Mouse (Mus musculus): Measurements from ENCODE around the gene Zmiz1. TPM values are rescaled to one million over a fixed set of nuclear protein-coding genes. Genes with fewer than 3 reads are reported as not detected.

Gene Zmiz1
- total and polyA plus RNA-seq, 3 experiments, result 90.8 to 142 (median 95.8) TPM

DNA sequence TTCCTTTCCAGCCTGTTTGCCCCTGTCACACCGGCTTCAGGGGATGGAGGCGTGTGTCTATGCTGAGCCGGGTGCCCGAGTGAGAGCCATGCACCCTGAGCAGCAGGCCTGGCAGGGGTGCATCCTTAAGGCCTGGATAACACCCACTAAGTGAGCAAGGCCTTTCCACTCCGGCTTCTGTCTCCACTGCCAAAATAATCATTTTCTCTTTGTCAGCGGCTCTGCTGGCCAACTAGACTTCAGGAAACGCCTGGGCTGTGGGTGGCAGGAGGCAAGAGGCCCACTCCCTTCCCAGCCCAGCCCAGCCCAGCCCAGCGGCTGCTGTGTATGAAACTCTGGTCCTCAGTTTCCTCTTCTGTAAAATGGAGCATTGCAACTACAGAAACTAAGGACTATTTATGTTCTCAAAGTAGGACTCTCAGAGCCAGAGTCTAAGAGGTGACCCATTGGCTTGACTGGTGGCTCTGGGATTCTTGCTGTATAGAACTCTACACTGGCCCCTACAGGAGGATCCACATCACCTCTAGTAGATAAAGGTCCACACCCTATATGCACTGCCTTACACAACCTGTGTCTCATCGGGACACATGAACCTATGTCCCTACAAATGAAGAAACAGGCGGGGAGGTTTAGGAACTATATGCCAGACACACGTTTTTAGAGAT is 76.1 kb downstream of the Zmiz1 start:
- DNase-seq, result no peak

DNA sequence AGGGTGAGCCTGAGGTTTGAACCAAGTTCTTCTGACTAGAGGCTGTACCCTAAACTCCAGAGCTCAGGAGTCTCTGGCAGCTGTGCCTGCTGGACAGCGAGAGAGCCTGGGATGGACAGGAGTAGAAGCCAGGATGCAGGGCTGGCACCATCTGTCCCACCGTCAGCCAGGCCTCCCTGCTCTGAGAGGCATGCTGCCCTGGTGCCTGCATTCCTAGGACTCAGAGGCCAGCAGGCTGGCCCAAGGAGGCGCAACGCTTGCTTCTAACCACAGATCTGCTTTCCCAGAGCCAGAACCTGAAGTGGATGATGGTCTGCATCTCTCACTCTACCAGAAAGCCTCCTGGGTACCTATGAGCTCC is 76.6 kb downstream of the Zmiz1 start:
- DNase-seq, result no peak

DNA sequence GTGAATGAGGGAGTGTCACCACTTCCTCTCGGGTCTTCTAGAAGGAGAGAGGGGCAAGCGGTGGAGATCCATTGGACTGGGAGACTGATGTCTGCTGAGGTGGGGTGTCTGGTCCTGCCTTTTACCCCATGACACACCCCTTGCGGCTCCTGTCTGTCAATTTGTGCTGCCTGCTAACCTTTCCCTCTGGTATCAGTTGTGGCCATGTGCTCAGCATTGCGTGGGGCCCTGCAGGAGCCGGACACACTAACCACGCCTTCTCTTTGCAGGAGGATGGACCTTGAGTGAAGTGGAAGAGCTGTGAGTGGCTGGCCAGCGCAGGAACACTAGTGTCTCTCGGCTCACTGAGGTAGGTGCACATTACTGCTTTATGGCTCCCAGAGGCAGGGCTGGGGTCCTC is 77.5 kb downstream of the Zmiz1 start:
- no peak for DNase-seq

DNA sequence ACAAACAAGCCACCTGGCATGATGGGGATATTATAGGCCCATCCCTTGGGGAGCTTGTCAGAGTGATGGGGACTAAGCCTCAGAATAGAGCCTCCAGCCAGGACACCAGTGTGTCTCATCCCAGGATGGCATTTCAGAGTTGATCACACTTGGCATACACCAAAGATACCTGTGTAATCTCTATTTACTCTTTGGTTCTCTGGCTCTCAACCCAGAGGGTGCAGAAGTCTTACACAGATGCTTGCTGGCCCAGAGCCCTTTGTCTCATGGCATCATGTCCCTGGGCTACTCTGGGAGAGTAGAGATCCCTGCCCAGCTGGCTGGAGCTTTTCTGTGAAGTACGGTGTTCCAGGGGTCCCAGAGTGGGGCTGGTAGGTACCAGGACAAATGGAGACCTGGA is 78.4 kb downstream of the Zmiz1 start:
- DNase-seq, result no peak

DNA sequence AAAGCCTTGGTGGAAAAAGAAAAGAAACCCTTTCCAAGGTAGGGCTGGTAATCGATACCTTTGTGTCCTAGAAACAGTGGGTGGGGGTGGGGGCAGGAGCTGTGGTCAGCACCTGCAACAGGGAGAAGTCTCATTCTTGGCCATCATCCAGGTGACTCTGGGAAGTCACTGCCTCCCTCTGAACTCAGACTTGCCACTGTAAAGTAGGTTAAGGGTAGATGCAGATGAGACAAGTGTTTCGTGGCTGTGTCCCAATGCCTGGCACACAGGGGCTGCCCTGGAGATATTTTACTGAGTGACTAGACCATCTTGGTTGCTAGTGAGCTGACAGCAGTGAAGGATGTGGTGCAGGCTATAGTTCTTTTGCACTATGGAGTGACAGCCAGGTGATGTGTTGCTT is 79.5 kb downstream of the Zmiz1 start:
- DNase-seq, result peak; percentile 70

DNA sequence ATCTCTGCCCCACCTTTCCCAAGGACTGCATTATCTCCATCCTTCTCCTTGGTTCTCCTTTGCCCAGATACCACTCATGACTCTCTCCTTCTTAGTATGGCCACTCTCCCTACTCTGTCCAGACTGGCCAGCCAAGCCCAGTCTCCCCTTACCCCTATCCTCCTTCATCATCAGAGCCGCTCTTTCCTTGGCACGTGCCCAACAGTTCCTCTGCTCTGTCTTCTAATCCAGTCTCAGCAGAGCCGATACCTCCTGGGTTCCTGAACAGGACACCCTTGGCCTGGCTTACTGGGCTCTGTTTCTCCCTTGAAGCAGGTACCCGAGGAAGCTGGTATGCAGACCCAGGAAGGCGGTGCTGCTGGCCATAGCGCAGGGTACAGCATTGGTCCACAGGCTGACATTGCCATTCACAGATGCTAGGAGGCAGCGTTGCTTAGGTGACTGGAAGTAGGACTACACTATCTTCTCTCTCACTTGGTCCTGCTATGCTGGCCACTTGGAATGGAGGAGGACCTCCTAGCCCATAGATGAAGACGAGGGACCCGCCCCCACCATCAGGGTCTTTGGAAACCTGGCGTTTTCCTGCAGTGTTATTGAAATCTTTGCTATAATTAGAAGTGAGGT is 80.6 kb downstream of the Zmiz1 start:
- DNase-seq, result no peak

DNA sequence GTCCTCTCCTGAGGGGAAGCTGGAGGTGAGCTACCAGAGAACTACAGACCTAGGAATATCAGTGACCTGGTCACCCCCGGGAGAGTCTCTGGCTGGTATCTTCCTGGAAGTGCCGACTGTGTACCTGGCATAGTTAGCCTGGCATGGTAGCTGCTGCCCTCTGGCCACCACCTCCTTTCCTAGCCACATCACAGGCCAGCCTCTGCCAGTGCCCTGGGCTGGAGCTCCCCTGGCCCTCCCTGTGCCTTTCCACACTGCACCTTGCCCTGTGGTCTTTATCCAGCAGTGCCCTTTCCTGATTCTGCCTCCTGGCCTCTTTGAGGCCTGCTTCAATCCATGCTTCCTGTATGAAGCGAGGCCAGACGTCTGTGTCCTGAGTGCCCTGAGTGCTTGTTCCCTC is 81.2 kb downstream of the Zmiz1 start:
- DNase-seq, result no peak

DNA sequence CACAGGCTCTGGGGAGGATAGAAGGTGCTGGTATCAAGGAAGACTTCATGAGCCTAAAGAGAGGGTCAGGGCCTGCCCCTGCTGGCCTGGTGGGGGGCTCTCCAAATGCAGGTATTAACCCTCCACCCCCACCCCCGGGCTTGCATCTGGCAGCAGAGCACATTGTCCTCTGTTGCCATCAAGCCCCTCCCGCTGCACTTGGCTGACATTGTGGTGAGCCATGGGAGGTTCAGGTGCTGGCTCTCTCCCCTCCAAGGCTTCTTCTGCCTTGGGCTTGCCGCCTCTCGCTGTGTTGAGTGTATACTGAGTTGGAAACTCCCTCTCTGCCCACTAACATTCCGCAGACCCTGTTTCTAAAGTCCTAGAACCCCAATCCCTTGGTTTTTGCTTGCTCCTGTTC is 82.2 kb downstream of the Zmiz1 start:
- no peak for DNase-seq

DNA sequence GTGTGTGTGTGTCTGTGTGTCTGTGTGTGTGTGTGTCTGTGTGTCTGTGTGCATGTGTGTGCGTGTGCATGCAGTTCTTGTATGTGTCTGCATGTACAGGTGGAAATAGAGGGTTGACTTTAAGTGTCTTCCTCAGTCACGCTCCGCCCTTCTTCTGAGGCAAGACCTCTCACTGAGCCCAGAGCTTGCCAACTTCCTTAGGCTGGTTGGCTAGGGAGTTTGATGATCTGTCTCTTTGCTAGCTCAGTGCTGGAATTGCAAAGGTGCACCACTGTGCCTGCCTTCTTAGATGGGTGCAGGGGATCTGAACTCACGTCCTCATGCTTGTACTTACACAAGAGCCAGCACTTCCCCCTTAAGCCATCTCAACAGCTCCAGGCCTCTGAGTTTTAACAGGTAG is 84.1 kb downstream of the Zmiz1 start:
- no peak for DNase-seq

DNA sequence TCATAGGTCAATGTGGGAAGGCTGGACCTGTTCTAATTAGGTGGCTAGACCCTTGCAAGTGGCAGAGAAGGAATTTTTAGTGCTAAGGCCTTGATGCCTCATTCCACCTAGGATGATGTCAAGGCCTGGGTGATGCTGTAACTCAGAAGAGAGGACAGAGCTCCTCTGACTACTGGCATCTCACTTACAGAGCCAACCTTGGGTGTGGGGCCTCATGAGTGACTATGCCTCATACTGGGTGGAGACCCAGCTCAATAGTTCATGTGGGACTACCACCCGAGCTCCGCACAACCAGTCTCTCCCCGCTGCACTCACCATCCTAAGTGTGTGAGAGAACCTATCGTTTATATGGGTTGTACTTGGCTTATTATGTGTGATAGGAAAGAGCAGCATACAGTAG is 84.9 kb downstream of the Zmiz1 start:
- DNase-seq, result peak; percentile 61

DNA sequence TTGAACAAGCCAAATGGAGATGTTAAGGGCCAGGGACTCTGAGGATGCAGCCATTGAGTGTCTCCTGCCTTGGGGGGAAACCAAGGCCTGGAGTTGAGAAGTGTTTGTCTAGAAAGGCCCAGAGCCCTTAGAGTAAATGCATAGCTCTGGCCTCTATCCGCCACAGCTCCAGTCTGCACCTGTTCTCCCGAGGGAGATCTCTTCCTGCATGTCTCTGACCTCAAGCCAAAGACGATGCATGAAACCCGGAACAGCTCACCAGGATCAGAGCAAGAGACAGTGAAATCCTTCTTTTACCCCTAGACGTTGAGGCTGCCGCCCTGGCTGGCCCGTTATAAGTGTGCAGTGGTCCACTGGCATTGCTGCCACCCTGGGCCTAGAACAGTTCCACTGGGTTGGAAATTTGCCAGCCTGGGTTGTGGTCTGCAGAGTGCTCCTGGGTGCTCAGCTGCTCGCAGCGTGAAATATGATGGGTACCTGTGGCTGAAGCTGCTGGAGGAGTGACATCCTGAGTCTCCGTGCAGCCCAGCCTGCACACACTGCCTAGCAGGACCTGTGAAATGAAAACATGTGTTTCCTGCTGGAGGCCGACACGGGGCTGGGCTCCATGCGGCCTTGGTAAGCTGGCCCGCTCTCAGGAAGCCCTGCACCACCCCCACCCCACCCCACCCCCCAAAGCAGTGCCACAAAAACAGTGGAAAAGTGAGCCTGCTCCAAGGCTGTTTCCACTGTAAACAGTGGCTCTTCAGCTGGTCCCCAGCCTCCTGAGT is 88.1 kb downstream of the Zmiz1 start:
- DNase-seq, result peak; percentile 67

DNA sequence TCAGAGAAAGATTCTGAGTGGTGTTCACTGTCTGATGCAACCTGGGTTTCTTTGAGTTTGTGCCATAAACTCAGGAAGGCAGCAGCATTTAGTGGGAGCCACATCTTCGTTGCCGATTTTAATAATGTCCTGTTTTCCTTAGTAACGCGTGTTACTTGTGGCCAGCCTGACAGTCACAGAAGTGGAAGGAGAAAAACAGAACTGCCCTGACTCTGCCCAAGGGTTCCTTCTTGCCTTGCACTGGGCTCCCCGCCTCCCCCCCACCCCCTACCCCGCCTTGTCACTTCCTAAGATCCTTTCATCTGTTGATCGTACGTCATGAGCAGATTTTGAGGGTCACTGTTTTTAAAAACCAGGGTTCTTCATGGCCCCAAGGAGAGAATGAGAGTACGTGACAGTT is 88.9 kb downstream of the Zmiz1 start:
- no peak for DNase-seq

DNA sequence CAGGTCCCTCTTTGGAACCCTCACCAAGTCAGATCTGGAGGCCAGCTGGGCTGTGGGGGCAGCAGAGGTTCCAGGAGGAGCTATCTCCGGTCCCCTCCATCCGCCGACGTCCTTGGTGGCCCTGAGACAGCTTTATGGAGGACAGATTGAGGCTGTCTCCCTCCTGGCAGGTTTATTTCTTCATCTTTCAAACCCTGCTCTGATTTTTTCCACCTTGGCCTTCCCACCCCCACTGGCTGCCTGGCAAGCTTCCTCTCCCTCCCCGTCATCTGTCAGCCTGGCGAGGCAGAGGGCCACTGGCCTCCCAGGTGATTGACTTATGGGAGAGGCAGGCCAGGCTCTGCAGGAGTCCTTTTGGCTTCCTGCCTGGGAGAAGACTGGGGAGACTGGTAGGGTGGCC is 89.7 kb downstream of the Zmiz1 start:
- peak; percentile 87 for DNase-seq

DNA sequence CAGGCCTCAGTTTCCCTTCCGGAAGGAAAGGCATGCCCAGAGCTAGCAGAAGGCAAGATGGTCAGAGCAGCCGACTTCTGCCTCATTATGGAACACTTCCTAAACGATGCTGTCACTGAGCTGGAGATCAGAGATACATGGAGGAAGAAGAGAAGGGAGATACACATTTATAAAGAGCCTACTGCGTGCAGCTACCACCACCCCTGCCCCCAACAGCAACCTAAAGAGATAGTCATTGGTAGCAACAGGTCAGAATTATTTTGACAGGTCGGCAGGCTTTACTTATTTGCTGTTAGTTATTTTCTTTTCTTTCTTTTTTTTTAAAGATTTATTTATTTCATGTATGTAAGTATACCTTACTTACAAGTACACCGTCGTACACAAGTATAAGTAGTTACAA is 90.1 kb downstream of the Zmiz1 start:
- no peak for DNase-seq

DNA sequence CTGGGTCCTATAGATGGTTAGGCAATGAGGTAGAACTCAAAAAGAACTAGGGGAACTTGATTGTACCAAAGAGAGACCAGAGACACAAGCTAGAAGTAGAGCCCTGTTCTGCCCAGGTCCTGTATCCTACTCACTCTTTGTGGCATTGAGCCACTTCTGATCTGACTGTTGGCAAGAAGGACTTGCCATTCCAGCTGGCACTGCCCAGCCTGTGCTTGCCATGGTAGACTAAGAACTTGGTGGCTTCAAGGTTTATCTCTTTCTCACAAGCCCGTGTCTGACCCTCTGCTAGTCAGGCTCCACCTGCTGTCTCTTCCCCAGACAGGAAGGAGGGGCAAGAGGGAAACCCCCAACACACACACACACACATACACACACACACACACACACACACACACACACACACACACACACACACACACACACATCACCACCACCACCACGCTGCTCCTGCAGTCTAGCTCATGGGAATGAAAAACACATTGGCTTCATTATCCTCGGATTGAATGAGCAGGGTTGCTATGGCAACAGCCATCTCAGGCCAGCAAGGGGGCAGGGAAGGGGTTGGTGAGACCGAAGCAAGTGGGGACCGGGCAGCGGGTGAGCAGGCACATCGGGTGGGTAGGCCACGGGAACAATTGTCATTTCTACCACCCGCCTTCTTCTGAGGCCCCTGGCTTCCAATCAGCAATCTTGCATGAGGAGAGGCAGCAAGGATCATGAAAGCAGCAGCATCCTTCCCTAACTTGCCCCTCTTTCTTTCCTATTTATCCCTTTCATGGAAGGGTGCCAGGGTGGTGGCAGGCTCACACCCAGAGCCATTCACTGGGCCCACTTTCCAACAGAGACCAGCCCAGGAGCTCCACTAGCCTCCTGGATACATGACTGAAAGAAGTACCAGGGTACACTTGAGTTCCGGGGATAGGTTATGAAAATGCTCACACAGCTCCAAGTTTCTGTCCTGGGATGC is 91.2 kb downstream of the Zmiz1 start:
- DNase-seq, result peak; percentile 63

DNA sequence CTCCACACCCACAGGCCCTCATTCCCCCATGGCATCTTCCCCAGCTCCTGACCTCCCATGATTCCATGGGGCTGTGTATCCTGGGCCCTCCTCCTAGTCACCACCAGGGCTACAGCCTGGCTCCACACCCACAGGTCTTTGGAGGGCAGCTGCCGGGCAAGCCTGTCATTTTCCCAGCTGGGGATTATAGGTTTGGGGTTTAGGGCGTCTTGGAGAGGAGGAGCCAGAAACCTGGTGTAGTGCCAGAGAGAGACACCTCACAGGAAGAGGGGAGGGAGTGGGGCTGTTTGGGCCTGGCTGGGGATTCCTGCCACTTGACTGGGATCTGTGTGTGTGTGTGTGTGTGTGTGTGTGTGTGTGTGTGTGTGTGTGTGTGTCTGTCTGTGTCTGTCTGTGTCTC is 92.7 kb downstream of the Zmiz1 start:
- no peak for DNase-seq

DNA sequence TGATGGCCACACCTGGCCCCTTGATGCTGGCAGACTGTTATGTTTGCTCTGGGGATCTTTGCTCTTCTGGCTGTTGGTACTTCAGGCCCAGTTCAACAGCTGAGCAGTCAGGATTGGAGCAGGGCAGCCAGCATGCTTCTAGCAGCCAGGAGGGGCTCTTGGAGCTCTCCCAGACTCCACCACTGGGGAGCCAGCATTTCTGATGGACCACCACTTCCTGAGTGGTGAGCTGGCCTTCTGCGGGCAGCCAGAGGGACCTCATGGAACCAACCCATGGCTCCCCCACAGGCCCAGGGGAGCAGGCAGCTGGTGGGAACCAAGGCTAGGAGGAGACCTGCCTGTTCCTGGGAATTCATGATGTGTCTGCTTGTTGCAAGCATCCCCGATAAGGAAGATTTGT is 94.4 kb downstream of the Zmiz1 start:
- DNase-seq, result no peak

DNA sequence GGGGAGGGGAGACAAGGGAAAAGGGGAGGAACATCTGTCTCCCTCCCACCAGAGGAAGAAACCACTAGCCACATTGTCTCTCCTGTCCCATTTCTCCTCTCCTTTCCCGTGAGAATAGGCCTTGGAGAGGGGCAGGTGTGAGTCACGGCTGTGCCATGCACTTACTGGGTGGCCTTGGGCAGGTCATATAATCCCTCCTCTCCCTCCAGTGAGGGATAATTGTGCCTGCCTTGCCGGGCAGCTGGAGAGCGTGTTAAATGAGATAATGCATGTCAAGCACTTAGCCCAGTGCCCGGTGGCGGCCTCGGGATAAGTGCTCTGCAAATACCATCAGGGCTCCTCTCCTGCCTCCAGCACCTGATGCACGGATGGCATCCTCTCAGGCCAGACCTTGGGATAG is 95.8 kb downstream of the Zmiz1 start:
- DNase-seq, result peak; percentile 77

DNA sequence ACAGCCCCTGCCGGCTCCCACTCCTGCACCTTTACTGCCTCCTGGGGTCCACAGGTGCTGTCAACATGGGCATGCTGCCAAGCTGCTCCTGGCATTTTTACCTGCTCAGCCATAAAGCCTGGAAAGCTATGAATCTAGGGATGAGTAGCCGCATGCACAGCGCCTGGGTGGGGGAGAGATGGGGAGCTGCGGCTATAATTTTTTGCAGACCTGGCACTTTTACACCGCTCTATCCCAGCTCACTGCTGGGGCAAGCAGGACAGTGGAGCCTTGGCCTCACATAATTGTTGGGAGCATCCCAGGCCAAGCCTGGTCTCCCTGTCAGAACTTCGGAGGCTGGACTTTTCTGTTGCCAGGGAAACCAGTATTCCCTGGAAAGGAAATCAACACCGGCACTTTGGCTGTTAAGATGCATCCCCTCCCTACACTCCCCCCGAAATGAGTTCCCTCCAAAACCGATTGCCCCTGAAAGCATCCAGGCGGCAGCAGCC is 96.4 kb downstream of the Zmiz1 start:
- DNase-seq, result peak; percentile 55

DNA sequence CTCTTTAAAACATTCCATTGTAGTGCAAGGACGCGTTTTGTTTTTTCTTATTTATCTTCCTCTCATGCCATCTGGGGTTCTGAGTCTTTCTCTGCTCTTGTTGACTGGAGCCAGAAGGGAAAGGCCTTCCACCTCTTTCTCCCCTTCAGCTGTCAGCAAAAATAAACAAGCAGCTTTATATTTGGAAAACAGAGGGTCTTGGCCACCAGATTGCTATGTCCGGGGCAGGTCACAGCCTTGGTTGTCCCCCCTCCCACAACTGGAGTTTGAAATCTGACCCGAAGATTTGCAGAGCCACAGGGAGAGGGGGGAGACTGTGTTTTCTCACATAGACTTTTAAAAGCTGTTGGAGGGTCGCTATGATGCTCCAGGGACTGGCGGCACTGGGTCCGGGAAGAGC is 96.9 kb downstream of the Zmiz1 start:
- DNase-seq, result no peak

DNA sequence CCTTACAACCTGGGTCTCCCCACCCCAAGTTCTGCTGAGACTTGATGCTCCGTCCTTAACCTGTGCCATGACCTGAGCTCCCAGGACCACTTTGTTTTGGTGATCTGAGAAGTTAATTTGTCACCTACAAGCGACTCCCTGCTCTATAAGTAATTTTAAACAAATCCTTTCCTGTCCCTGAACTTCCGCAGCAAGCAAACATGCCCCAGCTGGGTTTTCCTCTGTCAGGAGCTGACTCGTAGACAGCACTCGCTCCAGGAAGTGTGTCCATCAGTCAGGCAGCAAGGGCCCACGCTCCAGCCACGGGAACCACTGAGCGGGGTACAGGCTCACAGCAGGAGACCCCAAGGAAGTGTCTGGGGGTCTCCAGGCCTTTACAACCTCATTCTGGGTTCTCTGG is 98.0 kb downstream of the Zmiz1 start:
- no peak for DNase-seq

DNA sequence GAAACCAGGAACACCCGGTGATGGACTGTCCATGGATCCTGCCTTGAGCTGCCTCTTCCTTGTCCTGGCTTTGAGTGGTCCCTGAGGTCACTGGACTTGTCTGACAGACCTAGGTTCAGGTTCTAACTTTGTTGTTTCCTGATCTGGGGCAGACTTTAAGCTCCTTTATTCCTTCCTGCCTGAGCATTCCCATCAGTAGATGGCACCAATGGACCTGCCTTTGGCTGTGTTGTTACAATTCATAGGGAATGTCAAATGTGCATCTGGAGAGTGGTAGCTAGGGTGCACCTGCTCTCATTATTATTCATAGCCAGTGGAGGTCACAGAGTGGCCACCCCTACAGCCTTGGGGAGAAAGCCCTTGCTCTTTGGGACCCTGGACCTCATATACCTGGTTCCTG is 99.5 kb downstream of the Zmiz1 start:
- no peak for DNase-seq
